Mouse (Mus musculus) liver, embryonic 11.5 days (tissue): ENCODE data around the gene Lrpap1. TPM values are rescaled to one million over a fixed set of nuclear protein-coding genes. Genes with fewer than 3 reads are reported as not detected.

ENCODE experiments used
- ATAC-seq: fragments of 200-750 bp; cut with Nextera tagmentation; replicated peaks from 2 replicates; pipeline ENCODE4 v1.8.0; 2017; ENCODE audit warnings: moderate number of reproducible peaks, mild to moderate bottlenecking, moderate TSS enrichment, moderate library complexity; ENCODE audit not compliant: low FRiP score
- DNase-seq: peaks from one replicate; pipeline ENCODE4 v3.0.0-alpha.2; 2017; ENCODE audit warnings: low spot score
- H3K27ac ChIP-seq: fragments of 300-500 bp; sonication (generic); 2 replicates; pipeline ENCODE4 v1.5.1; 2014; ENCODE audit warnings: mild to moderate bottlenecking, low read depth, low read length, control low read depth
- H3K27me3 ChIP-seq: fragments of 300-500 bp; sonication (generic); replicated peaks from 2 replicates; pipeline ENCODE4 v1.6.1; 2014; ENCODE audit warnings: low read length, mixed read lengths; ENCODE audit not compliant: control insufficient read depth, insufficient read depth
- H3K36me3 ChIP-seq: fragments of 300-500 bp; sonication (generic); 2 replicates; pipeline ENCODE4 v1.6.1; 2014; ENCODE audit warnings: mild to moderate bottlenecking, low read length, moderate library complexity, mixed read lengths; ENCODE audit not compliant: control insufficient read depth, insufficient read depth
- H3K4me1 ChIP-seq: fragments of 300-500 bp; sonication (generic); replicated peaks from 2 replicates; pipeline ENCODE4 v1.6.1; 2014; ENCODE audit warnings: low read length, mixed read lengths; ENCODE audit not compliant: control insufficient read depth, insufficient read depth
- H3K4me2 ChIP-seq: fragments of 300-500 bp; sonication (generic); 2 replicates; pipeline ENCODE4 v1.6.1; 2014; ENCODE audit warnings: mild to moderate bottlenecking, control low read depth, moderate library complexity
- H3K4me3 ChIP-seq: fragments of 300-500 bp; sonication (generic); 2 replicates; pipeline ENCODE4 v1.5.1; 2014; ENCODE audit warnings: low read depth, low read length, control low read depth
- H3K9ac ChIP-seq: fragments of 300-500 bp; sonication (generic); 2 replicates; pipeline ENCODE4 v1.6.1; 2014; ENCODE audit warnings: low read depth, low read length, control low read depth
- H3K9me3 ChIP-seq: fragments of 300-500 bp; sonication (generic); 2 replicates; pipeline ENCODE4 v1.6.1; 2016; ENCODE audit warnings: low read length, inconsistent platforms, mixed read lengths; ENCODE audit not compliant: control insufficient read depth
- WGBS: fragments of 180-500 bp; shearing (Covaris S2); extraction: QIAGEN DNeasy Blood & Tissue Kit; methylation state at CpG from one replicate; pipeline ENCODE4 v1.1.7; 2014; 5-methylcytosine and 5-hydroxymethylcytosine counted together
- polyA plus RNA-seq: library from polyadenylated mRNA; unstranded; fragments of >200 nt; fragmentation: Nextera tagmentation; extraction: Ambion mirVana; gene quantifications from 2 replicates; pipeline ENCODE4 v1.2.1, GENCODE M21; 2014

Lrpap1 gene
- polyA plus RNA-seq, 1 experiment from 2014 or later = 103 TPM

GRCm38 (mm10) chr5:35060098-35060497 is 45.5 kb downstream of the Lrpap1 start:
- Histone ChIP-seq H3K4me2 (no peak overlapping the region), H3K27ac (no peak overlapping the region), H3K4me1 (peaks cover 5% of the 10 kb centered on the region), H3K36me3 (no peaks in the 10 kb centered on the region), H3K9ac (no peak overlapping the region), H3K9me3 (no peaks in the 10 kb centered on the region), H3K27me3 (peaks cover 44% of the 10 kb centered on the region), H3K4me3 (no peak overlapping the region)
- 44% methylated on average over 3 of the region's 3 CpGs for WGBS
- DNase-seq (no peak), ATAC-seq (no peak)

GRCm38 (mm10) chr5:35058216-35058615 is 47.4 kb downstream of the Lrpap1 start:
- H3K27me3 ChIP-seq = peaks cover 50% of the 10 kb centered on the region
- no peak overlapping the region for H3K27ac ChIP-seq
- ATAC-seq (no peak), DNase-seq (no peak)
- H3K4me3 ChIP-seq = no peak overlapping the region
- WGBS = 67% methylated on average over 1 of the region's 1 CpGs
- no peak overlapping the region for H3K9ac ChIP-seq
- no peaks in the 10 kb centered on the region for H3K9me3 ChIP-seq
- H3K4me2 ChIP-seq = no peak overlapping the region
- no peaks in the 10 kb centered on the region for H3K36me3 ChIP-seq
- peaks cover 5% of the 10 kb centered on the region for H3K4me1 ChIP-seq

GRCm38 (mm10) chr5:35057582-35057981 is 48.0 kb downstream of the Lrpap1 start:
- peaks cover 5% of the 10 kb centered on the region for H3K4me1 ChIP-seq
- H3K36me3 ChIP-seq = no peaks in the 10 kb centered on the region
- ATAC-seq (no peak), DNase-seq (no peak)
- H3K9ac ChIP-seq = no peak overlapping the region
- peak overlapping the region; percentile 83 for H3K4me2 ChIP-seq
- H3K27ac ChIP-seq = no peak overlapping the region
- H3K9me3 ChIP-seq = no peaks in the 10 kb centered on the region
- H3K4me3 ChIP-seq = peak overlapping the region; percentile 57; the same call in 1 of the 2 replicates
- 31% methylated on average over 4 of the region's 4 CpGs for WGBS
- peaks cover 50% of the 10 kb centered on the region for H3K27me3 ChIP-seq

DNA sequence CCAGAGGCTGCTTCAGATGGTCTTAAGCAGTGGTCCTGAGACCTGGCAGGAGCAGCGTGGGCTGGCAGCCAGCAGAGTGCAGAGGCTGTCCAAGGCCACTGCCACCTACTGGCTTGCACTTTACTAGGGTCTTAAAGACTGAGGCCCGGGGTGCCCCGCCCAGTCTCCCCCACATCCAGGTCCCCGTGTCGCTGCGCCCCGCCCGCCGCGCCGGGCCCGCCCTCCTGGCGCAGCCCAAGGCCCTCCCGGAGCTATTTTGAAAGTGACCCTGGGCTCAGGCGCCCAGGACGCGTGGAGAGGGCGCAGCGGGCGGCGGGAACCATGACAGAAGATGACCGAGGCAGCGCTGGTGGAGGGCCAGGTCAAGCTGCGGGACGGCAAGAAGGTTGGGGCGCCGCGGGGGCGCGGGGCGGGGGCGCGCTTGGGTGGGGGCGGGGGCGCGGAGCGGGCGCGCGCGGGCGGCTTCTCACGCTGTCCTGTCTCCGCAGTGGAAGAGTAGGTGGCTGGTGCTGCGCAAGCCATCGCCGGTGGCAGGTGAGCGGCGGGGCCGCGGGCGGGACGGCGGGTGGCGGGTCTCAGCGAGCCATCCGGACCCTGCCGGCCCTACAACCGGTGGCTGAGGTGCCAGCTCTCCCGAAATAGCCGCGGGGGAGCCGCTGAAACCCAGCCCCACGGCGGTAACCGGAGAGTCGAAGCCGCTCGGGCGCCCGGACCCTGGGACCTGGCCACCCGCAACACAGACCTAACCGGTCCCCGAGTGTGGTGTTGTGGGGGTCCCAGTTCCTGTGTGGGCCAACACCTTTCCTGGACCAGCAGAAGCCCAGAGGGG is 48.7 kb downstream of the Lrpap1 start, which contains the start of gene Dok7:
Dok7 (plus strand) TSS at position 163 of the 829 bp plus-strand sequence.
- ATAC-seq (no peak), DNase-seq (no peak)
- Histone ChIP-seq H3K27ac (no peak within 1 kb of the TSS), H3K4me3 (peak within 1 kb of the TSS; percentile 57), H3K4me1 (peaks cover 5% of the 10 kb centered on the region; the same call in 1 of the 2 replicates), H3K36me3 (no peaks in the 10 kb centered on the region), H3K9me3 (no peaks in the 10 kb centered on the region), H3K4me2 (peak within 1 kb of the TSS; percentile 83), H3K9ac (no peak within 1 kb of the TSS), H3K27me3 (peaks cover 50% of the 10 kb centered on the region)
- 2% methylated on average over 67 of the region's 74 CpGs for WGBS

GRCm38 (mm10) chr5:35055076-35055475 is 50.5 kb downstream of the Lrpap1 start:
- Histone ChIP-seq H3K27me3 (peaks cover 50% of the 10 kb centered on the region), H3K4me3 (no peak overlapping the region), H3K9me3 (no peaks in the 10 kb centered on the region), H3K9ac (no peak overlapping the region), H3K36me3 (no peaks in the 10 kb centered on the region), H3K27ac (no peak overlapping the region), H3K4me1 (peaks cover 5% of the 10 kb centered on the region; the same call in 1 of the 2 replicates), H3K4me2 (no peak overlapping the region)
- DNase-seq = no peak
- WGBS = 69% methylated on average over 12 of the region's 12 CpGs
- no peak for ATAC-seq

DNA sequence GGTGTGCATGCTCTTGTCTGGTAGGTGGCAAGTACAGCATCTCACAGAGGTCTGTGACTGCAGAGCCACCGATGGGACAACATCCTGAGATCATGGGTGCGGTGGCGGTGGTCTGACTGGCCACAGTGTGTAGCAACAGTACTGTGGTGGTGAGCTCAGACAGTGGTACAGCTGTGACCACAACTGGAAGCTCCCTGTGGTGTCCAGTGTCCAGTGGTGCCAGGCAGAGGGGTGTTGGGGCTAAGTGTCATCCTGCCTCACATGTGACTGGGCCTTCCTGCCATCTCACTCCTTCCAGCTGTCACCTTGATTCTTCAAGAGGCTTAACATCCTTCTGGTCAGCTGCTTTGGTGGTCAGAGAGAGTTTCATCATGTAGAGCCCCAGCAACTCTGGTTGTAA is 50.9 kb downstream of the Lrpap1 start:
- peaks cover 5% of the 10 kb centered on the region; the same call in 1 of the 2 replicates for H3K4me1 ChIP-seq
- H3K27me3 ChIP-seq = peaks cover 49% of the 10 kb centered on the region
- WGBS = 72% methylated on average over 3 of the region's 3 CpGs
- H3K4me3 ChIP-seq = no peak overlapping the region
- no peaks in the 10 kb centered on the region for H3K36me3 ChIP-seq
- H3K9me3 ChIP-seq = no peaks in the 10 kb centered on the region
- no peak overlapping the region for H3K9ac ChIP-seq
- no peak overlapping the region for H3K4me2 ChIP-seq
- DNase-seq = no peak
- no peak overlapping the region for H3K27ac ChIP-seq
- no peak for ATAC-seq

GRCm38 (mm10) chr5:35050541-35050940 is 55.0 kb downstream of the Lrpap1 start:
- no peaks in the 10 kb centered on the region for H3K4me1 ChIP-seq
- 70% methylated on average over 5 of the region's 5 CpGs for WGBS
- H3K36me3 ChIP-seq = no peaks in the 10 kb centered on the region
- H3K9me3 ChIP-seq = no peaks in the 10 kb centered on the region
- H3K27ac ChIP-seq = no peak overlapping the region
- no peak overlapping the region for H3K4me2 ChIP-seq
- peaks cover 9% of the 10 kb centered on the region for H3K27me3 ChIP-seq
- ATAC-seq = no peak
- DNase-seq = no peak
- H3K4me3 ChIP-seq = no peak overlapping the region
- H3K9ac ChIP-seq = no peak overlapping the region

DNA sequence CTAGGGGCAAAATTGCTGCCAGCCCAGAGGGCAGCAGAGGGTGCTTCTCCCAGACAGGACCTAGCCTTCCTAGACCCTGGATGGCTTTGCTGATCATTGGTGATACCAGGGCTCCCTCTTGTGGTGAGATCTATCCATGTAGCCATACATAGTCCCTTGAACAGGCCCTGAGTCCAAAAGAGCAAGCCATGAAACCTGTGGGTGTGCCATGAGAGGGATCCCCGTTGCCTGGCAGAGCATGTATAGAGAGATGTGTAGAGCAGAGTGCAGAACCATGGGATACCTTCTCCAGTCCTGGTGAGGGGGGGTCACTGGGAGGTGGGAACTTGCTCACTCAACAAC is 62.5 kb downstream of the Lrpap1 start:
- Histone ChIP-seq H3K27ac (no peak overlapping the region), H3K4me1 (no peaks in the 10 kb centered on the region), H3K9ac (no peak overlapping the region), H3K9me3 (no peaks in the 10 kb centered on the region), H3K4me3 (no peak overlapping the region), H3K36me3 (no peaks in the 10 kb centered on the region), H3K27me3 (no peaks in the 10 kb centered on the region), H3K4me2 (peak overlapping the region; percentile 50; the same call in 1 of the 2 replicates)
- WGBS = 18% methylated on average over 1 of the region's 1 CpGs
- ATAC-seq = peak; percentile 57
- peak; percentile 61 for DNase-seq
